Mouse (Mus musculus): Measurements from ENCODE around the gene Cntnap2. TPM values are rescaled to one million over a fixed set of nuclear protein-coding genes. Genes with fewer than 3 reads are reported as not detected.

Gene Cntnap2
- polyA plus RNA-seq, 1 experiment from 2014 or later = 70.3 TPM

DNA sequence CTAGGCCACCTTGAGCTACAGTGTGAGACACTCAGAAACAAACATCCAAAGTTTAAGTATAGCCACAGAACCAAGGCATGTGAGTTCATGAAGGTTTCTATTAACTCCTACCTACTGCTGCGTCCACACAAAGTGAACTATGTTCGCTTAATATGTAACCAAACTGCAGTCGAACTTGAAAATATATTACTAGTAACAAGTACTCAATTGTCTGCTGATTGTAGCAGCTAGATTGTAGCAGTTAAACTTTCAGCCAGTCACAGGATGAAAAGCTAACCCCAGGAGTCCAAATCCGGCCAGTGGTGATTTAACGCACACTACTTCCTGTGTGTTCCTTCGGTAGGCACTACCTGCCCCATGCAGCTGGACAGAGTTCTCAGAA, 2282.3 kb downstream of the Cntnap2 start:
- H3K4me2 ChIP-seq (ENCODE audit: low read length) = no peak overlapping the region
- H3K36me3 ChIP-seq (ENCODE audit: control insufficient read depth, insufficient read depth, low read length) = no peaks in the 10 kb centered on the region
- H3K9me3 ChIP-seq (replicated peaks; ENCODE audit: control insufficient read depth, low read length) = no peaks in the 10 kb centered on the region
- no peak overlapping the region for H3K27ac ChIP-seq (ENCODE audit: low read depth, low read length)
- WGBS = 71% methylated on average over 6 of the region's 6 CpGs
- no peak overlapping the region for H3K4me3 ChIP-seq (ENCODE audit: low read depth, low read length)
- no peak for DNase-seq (ENCODE audit: low spot score)
- ATAC-seq = no peak
- H3K27me3 ChIP-seq (replicated peaks; ENCODE audit: control insufficient read depth, insufficient read depth, low read length) = no peaks in the 10 kb centered on the region
- no peak overlapping the region for H3K9ac ChIP-seq (ENCODE audit: low read length)
- no peaks in the 10 kb centered on the region for H3K4me1 ChIP-seq (ENCODE audit: control insufficient read depth, insufficient read depth, low read length)

DNA sequence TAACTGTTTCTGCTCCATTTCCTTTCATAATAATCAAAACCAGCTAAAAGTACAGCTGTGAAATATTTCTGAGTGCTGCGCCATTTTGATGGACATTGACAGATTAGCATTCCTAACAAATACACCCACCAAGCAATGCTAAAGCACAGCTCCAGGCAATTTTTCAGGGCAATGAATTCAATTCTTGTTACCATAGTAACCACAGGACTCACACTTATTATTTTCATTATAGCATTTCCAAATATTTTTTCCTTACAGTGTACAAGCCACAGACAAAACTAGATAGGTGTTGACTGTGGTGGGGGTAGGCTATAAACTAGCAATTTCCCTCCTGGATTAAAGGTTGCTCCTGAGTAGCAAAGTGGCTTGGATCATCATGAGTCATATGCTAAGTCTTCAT, 2284.1 kb downstream of the Cntnap2 start:
- WGBS = 93% methylated on average over 1 of the region's 1 CpGs
- DNase-seq (ENCODE audit: low spot score) (peak; percentile 30), ATAC-seq (no peak)
- no peak overlapping the region for H3K4me2 ChIP-seq (ENCODE audit: low read length)
- no peaks in the 10 kb centered on the region for H3K36me3 ChIP-seq (ENCODE audit: control insufficient read depth, insufficient read depth, low read length)
- H3K4me1 ChIP-seq (ENCODE audit: control insufficient read depth, insufficient read depth, low read length) = no peaks in the 10 kb centered on the region
- H3K4me3 ChIP-seq (ENCODE audit: low read depth, low read length) = no peak overlapping the region
- H3K9ac ChIP-seq (ENCODE audit: low read length) = no peak overlapping the region
- H3K9me3 ChIP-seq (replicated peaks; ENCODE audit: control insufficient read depth, low read length) = no peaks in the 10 kb centered on the region
- no peaks in the 10 kb centered on the region for H3K27me3 ChIP-seq (replicated peaks; ENCODE audit: control insufficient read depth, insufficient read depth, low read length)
- H3K27ac ChIP-seq (ENCODE audit: low read depth, low read length) = no peak overlapping the region

DNA sequence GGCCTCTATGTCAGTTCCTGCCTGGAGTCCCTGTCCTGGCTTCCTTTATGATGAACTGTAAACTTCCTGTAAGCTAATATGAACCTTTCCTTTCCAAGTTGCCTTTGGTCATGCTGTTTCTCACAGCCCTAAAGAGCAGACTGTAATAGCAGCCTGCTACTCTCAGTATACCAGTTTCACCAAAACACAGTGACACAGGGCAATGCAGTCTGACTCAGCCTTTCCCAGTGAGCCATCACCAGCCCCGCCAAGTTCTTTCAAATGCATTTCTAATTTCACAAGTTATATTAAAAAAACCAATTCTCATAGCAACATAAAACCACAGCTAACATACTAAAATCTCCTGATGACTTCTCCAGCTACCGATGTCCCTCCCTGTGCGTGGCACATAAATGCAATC, 2285.5 kb downstream of the Cntnap2 start:
- Histone ChIP-seq H3K27me3 (replicated peaks; ENCODE audit: control insufficient read depth, insufficient read depth, low read length) (no peaks in the 10 kb centered on the region), H3K4me2 (ENCODE audit: low read length) (no peak overlapping the region), H3K36me3 (ENCODE audit: control insufficient read depth, insufficient read depth, low read length) (no peaks in the 10 kb centered on the region), H3K9ac (ENCODE audit: low read length) (no peak overlapping the region), H3K4me1 (ENCODE audit: control insufficient read depth, insufficient read depth, low read length) (no peaks in the 10 kb centered on the region), H3K9me3 (replicated peaks; ENCODE audit: control insufficient read depth, low read length) (no peaks in the 10 kb centered on the region), H3K4me3 (ENCODE audit: low read depth, low read length) (no peak overlapping the region), H3K27ac (ENCODE audit: low read depth, low read length) (no peak overlapping the region)
- 92% methylated on average over 3 of the region's 3 CpGs for WGBS
- DNase-seq (ENCODE audit: low spot score) = no peak
- no peak for ATAC-seq

DNA sequence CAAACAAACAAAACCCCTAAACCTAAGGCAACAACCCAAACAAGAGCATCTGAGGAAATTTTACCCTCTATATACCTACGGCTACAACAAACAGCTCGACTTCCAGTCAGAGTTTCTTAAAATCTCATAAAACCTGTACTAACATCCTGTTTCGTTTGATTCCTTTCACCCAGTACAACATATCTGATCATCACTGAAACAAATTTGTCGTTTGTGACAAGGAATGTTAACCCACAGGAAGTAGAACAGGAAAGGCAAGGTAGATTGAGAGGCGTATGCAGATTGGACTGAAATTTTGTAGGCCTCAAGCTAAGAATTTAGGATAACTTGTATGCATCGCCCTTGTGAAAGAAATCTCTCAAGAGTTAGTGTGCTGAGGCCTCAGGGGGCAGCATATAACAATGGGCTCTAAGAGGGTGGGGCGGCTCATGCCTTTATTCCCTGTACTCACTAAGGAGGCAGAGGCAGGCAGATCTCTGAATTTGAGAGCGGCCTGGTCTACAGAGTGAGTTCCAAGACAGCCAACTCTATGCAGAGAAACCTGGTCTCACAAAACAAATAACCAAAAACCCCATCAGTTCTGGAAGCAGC, 2291.0 kb downstream of the Cntnap2 start:
- ATAC-seq (no peak), DNase-seq (ENCODE audit: low spot score) (no peak)
- Histone ChIP-seq H3K4me1 (ENCODE audit: control insufficient read depth, insufficient read depth, low read length) (no peaks in the 10 kb centered on the region), H3K9me3 (replicated peaks; ENCODE audit: control insufficient read depth, low read length) (no peaks in the 10 kb centered on the region), H3K9ac (ENCODE audit: low read length) (no peak overlapping the region), H3K4me2 (ENCODE audit: low read length) (no peak overlapping the region), H3K27me3 (replicated peaks; ENCODE audit: control insufficient read depth, insufficient read depth, low read length) (no peaks in the 10 kb centered on the region), H3K36me3 (ENCODE audit: control insufficient read depth, insufficient read depth, low read length) (no peaks in the 10 kb centered on the region), H3K4me3 (ENCODE audit: low read depth, low read length) (no peak overlapping the region), H3K27ac (ENCODE audit: low read depth, low read length) (no peak overlapping the region)
- WGBS = 89% methylated on average over 8 of the region's 8 CpGs
